Mouse (Mus musculus) thymus, postnatal 10 days (tissue): Measurements from ENCODE around the gene Lyrm4.

Experiments
- DNase-seq, 2 experiments: peaks; one replicate each; pipeline ENCODE4 v3.0.0; 2021; ENCODE audit warnings: low spot score in 2 of 2

The Lyrm4 gene

GRCm38 (mm10) chr13:35939871-35940665 is 177.3 kb downstream of the Lyrm4 start:
- DNase-seq, result no peak

- DNase-seq, result no peak
These were observed 179.3 kb downstream of the Lyrm4 start for GRCm38 (mm10) chr13:35937991-35938390.
